Mouse (Mus musculus): Measurements from ENCODE around the gene Tagln2. TPM values are rescaled to one million over a fixed set of nuclear protein-coding genes. Genes with fewer than 3 reads are reported as not detected.

The Tagln2 gene
- total RNA-seq, 2 experiments from 2014 or later = 7.9 to 13.1 TPM

DNA sequence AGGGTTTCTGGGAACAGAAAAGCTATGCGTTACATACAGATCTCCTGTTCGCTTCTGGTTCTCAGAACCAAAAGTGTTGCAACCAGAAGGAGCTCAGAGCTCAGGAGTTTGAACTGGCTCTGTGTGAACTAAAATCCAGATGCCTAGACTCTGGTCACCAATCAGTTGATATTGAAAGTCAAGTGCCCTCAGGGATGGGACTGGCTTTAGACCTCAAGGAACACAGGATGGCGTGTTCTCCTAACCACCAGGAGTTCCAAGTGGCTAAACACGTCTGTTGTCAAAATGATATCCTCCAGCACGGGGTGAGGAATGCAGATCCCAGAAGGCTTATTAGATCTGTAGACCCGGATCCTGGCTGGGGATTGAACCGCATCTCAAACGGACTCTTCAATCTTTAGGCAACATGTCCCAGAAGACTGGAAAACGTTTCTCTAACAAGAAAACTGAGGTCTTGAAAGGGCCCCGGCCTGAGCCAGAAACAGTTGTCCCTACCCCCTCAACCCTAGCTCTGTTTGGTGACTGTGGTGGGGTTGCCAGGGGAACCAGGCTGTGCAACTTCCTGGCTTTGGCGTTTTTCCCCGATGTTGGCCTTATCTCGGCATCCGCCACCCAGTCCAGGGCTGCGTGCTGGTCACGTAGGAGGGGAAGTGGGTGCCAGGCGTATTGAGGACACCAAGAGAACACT, 13.8 kb downstream of the Tagln2 start:
- no peak for DNase-seq (ENCODE audit: low spot score in 2 of 2)
- no peak for TF ChIP-seq CTCF (conservative IDR thresholded peaks at IDR 0.05)
- peak overlapping the region; percentile 70 for H3K27ac ChIP-seq
- no peak overlapping the region for H3K4me3 ChIP-seq

DNA sequence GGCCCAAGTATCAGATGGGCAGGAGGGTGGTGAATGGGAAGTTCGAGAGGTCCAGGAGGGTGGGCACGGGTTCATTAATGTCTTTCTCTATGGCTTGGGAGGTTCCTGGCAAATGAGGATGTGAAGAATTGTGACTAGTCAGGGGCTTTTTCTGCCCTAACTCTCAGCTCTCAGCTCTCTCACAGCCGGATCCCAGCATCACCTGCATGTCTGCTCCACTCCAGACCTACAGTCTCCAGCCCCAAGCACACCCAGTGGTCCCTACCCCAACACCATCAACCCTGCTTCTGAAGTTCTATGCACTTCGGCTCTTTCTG, 14.3 kb downstream of the Tagln2 start:
- no peak for TF ChIP-seq CTCF (conservative IDR thresholded peaks at IDR 0.05)
- H3K27ac ChIP-seq = peak overlapping the region; percentile 70; the same call in 1 of the 2 replicates
- H3K4me3 ChIP-seq = no peak overlapping the region
- no peak for DNase-seq (ENCODE audit: low spot score in 2 of 2)

DNA sequence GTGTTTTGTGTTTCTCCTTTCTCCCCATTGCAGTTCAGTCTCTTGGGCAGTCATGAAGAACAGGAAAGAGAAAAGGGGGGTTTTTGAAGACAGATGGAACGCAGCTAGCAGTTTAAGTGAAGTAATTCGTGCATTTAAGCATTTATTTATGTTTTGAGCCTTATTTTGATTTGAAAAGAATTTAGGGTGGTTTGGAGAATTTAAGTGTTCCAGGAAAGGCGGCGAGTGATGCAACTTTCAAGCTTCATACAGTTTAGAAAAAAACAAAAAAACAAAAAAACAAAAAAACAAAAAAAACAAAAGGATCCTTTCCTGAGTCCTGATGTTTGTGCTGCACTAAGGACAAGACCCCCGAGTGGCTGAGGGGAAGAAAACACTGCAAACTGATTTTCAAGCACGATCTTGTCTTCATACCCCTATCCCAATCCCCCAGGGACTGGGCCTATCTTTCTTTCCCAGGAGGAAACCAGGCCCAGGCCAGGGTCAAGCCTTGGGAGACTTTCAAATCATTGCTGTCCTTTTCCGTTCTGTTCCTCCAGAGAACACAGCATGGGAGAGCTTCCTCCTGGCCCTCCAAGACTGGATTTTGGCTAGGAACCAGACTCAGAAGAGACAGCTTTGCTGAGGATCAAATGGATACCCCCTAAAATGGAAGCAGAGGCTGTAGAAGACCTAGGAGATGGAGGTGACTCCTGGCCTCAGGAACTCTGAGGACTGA, 14.9 kb downstream of the Tagln2 start:
- no peak for TF ChIP-seq CTCF (conservative IDR thresholded peaks at IDR 0.05)
- Histone ChIP-seq H3K27ac (peak overlapping the region; percentile 70; the same call in 1 of the 2 replicates), H3K4me3 (no peak overlapping the region)
- no peak for DNase-seq (ENCODE audit: low spot score in 2 of 2)

DNA sequence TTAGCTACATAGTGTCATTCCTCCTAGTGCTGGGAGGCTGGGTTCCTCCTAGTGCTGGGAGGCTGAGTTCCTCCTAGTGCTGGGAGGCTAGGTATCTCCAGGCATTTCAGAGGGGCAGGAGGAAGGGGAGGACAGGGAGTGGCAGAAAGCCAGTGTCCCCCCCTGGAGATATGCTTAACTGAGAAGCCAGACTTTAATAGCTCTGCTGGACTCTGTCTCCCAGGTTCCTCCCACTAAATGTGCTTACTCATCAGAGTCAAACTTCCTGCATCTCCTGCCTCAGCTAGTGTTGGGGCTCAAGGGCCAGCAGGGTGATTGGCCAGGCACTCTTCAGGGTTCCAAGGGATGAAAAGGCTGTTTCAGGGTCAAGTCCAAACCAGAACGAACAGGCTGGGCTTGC, 15.5 kb downstream of the Tagln2 start:
- DNase-seq (ENCODE audit: low spot score in 2 of 2) = no peak
- Histone ChIP-seq H3K4me3 (no peak overlapping the region), H3K27ac (no peak overlapping the region)
- no peak for TF ChIP-seq CTCF (conservative IDR thresholded peaks at IDR 0.05)

DNA sequence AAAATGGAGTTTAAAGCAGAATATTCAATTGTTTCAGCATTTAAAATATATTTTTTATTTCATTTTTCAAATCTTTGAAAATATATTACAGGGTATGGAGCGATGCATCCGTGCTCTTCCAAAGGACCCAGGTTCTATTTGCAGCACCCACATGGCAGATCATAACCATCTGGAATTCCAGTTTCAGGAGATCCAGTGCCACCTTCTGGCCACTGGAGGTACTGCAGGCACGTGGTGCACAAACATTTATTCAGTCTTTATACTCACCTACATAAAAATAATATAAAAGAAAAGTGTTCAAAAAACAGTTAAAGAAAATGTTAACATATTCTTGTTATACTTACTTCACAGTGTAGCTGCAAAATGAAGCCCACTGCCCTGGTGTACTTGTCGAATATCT, 18.2 kb downstream of the Tagln2 start:
- Histone ChIP-seq H3K27ac (no peak overlapping the region), H3K4me3 (no peak overlapping the region)
- no peak for DNase-seq (ENCODE audit: low spot score in 2 of 2)
- peak; percentile 73 for TF ChIP-seq CTCF (conservative IDR thresholded peaks at IDR 0.05)

DNA sequence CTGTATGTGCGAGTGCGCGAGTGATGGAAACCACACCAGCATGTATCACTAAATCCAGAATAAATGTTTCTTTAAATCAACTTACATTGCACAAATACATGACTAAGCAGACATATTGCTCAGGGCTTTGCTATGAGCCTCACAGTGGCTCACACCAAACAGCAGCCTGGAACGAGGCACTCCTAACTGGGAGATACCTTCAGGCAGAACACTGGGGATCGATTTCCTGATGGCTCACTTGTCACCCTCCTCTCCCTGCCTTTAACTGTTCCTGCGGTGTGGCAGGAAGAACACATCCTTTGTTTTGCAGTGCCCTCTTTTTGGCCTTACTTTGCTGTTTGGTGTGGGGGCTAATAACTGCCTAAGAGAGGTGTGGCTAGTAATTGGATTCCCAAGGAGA, 19.8 kb downstream of the Tagln2 start:
- H3K27ac ChIP-seq = no peak overlapping the region
- no peak overlapping the region for H3K4me3 ChIP-seq
- no peak for TF ChIP-seq CTCF (conservative IDR thresholded peaks at IDR 0.05)
- no peak for DNase-seq (ENCODE audit: low spot score in 2 of 2)

DNA sequence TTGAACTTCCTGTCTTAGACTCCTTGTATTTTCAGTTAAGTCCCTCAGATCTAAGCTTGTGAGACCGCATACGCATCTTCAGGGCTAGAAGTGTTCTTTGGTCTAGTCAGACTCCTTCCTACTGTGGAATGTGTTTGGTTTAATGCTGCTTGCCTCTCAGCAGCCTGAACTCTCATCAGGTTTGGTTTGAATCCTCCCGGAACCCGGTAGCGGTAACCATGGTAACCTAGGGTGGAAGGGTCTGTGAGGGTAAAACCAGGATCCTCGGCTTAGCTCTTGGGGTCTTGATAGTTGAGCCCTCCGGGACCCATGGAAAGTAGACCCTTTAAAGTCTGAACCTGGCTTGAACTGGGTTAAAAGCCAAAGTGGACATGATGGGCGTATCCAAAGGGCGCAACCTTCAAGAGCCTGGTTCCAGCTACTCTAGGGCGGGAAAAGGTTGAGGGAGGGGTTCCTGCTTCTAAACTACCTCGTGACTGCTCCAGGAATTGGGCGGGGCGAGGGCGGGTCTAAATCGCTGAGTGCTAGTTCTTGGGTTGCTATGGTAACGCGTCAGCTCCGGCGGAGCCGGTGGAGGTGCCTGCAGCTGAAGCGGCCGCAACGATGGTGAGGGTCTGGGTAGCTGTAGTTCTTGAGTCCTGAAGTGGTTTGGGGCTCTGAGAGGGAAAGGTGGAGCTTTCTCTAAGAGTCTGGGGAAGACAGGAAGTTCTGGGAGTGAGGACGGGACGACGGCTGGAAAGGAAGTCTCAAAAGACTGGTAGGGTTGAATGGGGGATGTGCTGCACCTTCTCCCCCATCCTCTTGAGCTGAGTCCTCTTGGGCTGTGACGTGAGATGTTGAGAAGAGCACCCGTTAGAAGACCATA, 21.0 kb downstream of the Tagln2 start, which contains the start of gene Cfap45:
Gene Cfap45 (plus strand): TSS at position 226 of the 865 bp plus-strand sequence.
- Histone ChIP-seq H3K4me3 (peak within 1 kb of the TSS; percentile 55), H3K27ac (peak within 1 kb of the TSS; percentile 40; the same call in 1 of the 2 replicates)
- TF ChIP-seq CTCF (conservative IDR thresholded peaks at IDR 0.05) = no peak
- peak; percentile 68 to 82 for DNase-seq (ENCODE audit: low spot score in 2 of 2)

DNA sequence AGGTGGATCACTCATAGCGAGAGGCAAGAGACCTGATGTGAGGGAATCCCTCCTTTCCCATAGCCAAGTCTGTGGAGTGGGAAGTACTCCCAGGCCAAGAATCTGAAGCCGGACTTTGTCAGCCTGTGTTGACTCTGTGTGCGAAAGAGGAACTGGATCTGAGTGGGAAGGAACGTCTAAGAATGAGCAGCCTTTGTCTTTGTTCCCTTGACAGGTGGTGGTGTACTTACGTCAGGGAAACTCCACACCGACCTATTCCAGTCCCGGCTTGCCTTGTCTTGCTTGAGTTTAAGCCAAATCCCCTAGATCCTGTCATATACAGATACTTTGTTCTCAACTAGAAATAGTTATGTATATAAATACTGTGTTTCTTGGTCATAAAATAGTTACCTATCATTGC, 22.7 kb downstream of the Tagln2 start:
- Histone ChIP-seq H3K27ac (no peak overlapping the region), H3K4me3 (no peak overlapping the region)
- no peak for TF ChIP-seq CTCF (conservative IDR thresholded peaks at IDR 0.05)
- no peak for DNase-seq (ENCODE audit: low spot score in 2 of 2)

DNA sequence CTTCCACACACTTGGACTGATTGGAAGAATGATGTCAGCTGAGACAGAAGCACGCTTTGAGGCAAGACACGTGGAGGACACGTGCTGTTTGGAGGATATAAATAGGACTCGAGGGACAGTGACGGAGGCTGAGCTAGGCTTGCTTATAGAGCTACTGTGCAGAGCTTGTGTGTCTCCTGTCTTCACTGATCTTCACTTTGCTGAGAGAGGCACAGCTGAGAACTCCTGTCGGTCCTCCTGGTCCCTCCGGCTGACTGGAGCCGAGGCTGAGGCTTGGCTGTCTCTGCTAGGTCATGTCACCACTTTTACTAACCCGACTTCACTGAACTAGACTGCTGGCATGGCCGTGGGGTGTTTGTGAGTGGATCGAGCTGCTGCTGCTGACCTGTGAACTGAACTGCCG, 23.9 kb downstream of the Tagln2 start:
- no peak overlapping the region for H3K27ac ChIP-seq
- TF ChIP-seq CTCF (conservative IDR thresholded peaks at IDR 0.05) = no peak
- no peak overlapping the region for H3K4me3 ChIP-seq
- no peak for DNase-seq (ENCODE audit: low spot score in 2 of 2)

DNA sequence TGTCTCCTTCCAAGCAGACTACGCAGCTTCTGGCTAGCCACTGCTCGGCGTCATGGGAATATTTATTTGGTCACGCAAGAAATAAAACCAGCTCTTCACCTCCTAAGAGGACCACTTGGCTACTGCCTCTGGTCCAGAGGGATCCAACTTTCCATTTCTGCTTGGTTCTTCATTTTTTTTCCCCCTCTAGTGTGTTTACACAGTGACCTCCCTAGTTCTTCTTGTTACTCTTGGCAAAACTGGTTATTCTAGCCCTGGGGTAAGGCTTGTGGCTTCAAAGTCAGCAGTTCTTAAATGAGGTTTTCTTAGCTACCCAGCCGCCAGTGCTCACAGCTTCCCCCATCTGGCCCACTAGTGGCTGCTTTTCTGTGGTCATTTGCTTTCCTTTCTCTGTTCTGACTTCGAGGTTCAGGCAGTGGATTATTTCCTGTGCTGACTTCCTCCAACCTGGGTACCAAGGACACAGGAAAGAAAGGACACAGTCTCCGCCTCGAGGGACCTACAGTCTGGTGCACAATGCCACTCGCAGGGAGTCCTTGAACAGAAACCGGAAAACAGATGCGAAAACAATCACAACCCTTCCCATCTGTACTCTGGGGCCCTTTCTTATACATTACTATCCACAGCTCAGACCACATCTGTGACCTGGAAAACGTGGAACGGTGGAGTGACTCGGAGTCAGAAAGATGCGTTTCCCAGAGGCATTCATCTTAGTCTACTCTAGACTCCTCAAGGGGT, 25.3 kb downstream of the Tagln2 start:
- H3K27ac ChIP-seq = no peak overlapping the region; the same call in 1 of the 2 replicates
- TF ChIP-seq CTCF (conservative IDR thresholded peaks at IDR 0.05) = peak; percentile 46
- H3K4me3 ChIP-seq = no peak overlapping the region
- DNase-seq (ENCODE audit: low spot score in 2 of 2) = no peak

DNA sequence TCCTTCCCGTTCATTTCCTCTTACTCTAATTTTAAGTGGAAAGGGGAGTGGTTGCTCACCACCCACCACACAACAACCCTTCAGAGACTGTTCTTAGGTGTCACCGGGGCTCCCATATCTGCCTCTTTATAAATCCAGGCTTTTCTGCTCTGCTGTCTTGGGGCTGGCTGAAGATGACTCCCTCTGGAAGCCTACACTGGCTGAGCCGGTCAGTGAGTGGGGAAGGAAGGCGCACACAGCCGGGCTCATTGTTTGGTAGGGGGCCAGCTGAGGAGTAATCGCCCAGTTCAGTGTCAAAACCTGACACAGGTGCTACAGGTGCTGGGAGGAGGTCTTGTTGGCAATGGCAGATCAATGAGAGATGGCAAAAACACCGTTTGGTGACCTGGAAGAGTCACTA, 26.1 kb downstream of the Tagln2 start:
- Histone ChIP-seq H3K4me3 (peak overlapping the region; percentile 24; the same call in 1 of the 2 replicates), H3K27ac (no peak overlapping the region)
- TF ChIP-seq CTCF (conservative IDR thresholded peaks at IDR 0.05) = no peak
- DNase-seq (ENCODE audit: low spot score in 2 of 2) = no peak

DNA sequence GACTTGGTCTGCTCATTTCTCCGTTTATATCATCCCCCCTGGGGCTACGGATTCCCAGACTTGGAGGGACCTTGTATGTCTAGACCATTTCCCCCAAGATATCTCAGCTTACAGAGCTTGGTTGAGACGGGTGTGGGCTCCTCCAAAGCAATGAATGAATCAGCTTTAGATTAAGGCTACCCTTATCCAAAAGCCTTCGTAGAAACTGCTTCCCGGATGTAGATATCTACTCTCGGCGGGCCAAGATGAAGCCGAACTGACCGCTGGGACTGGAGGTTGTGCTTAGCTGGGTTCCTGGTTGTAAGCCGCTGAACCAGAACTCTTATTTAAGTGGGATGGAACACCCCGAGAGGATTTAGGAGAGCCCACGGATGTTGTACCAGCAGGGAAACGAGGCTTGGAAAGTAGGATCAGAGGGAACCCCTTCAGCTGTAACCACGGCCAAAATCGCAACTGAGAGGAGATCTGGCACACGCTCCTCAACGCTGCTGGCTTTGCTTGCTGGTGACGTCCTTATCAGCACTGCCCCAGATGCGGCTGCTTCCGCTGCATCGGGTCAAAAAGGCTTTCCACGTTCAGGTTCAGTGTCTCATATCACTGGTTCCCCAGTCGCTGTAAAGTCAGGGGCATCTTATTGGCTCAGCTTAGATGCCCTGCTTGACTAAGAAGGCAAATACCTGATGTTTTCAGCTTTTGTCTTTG, 26.7 kb downstream of the Tagln2 start:
- TF ChIP-seq CTCF (conservative IDR thresholded peaks at IDR 0.05) = no peak
- Histone ChIP-seq H3K27ac (no peak overlapping the region), H3K4me3 (peak overlapping the region; percentile 24; the same call in 1 of the 2 replicates)
- no peak for DNase-seq (ENCODE audit: low spot score in 2 of 2)
